Mouse (Mus musculus) neural tube, embryonic 14.5 days (tissue): Measurements from ENCODE around the gene Ffar4. TPM values are rescaled to one million over a fixed set of nuclear protein-coding genes. Genes with fewer than 3 reads are reported as not detected.

Experiments
- ATAC-seq: fragments of 200-750 bp; cut with Nextera tagmentation; 2 replicates; pipeline ENCODE4 v1.8.0; 2017; ENCODE audit warnings: low read depth, mild to moderate bottlenecking, moderate TSS enrichment, moderate library complexity
- H3K27ac ChIP-seq: fragments of 300-500 bp; sonication (generic); 2 replicates; pipeline ENCODE4 v1.5.1; 2014; ENCODE audit warnings: low read depth, mild to moderate bottlenecking, control low read depth, low read length, moderate library complexity, mixed read lengths
- H3K27me3 ChIP-seq: fragments of 300-500 bp; sonication (generic); 2 replicates; pipeline ENCODE4 v1.6.1; 2014; ENCODE audit warnings: low read length; ENCODE audit not compliant: control insufficient read depth, insufficient read depth
- H3K36me3 ChIP-seq: fragments of 300-500 bp; sonication (generic); 2 replicates; pipeline ENCODE4 v1.6.1; 2014; ENCODE audit warnings: low read length, mixed read lengths; ENCODE audit not compliant: control insufficient read depth, insufficient read depth
- H3K4me1 ChIP-seq: fragments of 300-500 bp; sonication (generic); 2 replicates; pipeline ENCODE4 v1.6.1; 2014; ENCODE audit warnings: low read length; ENCODE audit not compliant: control insufficient read depth, insufficient read depth
- H3K4me2 ChIP-seq: fragments of 300-500 bp; sonication (generic); 2 replicates; pipeline ENCODE4 v1.6.1; 2014; ENCODE audit warnings: mild to moderate bottlenecking, low read depth, low read length, control low read depth
- H3K4me3 ChIP-seq: fragments of 300-500 bp; sonication (generic); 2 replicates; pipeline ENCODE4 v1.5.1; 2014; ENCODE audit warnings: low read depth, low read length, control low read depth, mixed read lengths
- H3K9ac ChIP-seq: fragments of 300-500 bp; sonication (generic); replicated peaks from 2 replicates; pipeline ENCODE4 v1.6.1; 2014; ENCODE audit warnings: low read depth, mild to moderate bottlenecking, control low read depth, low read length, mixed read lengths
- H3K9me3 ChIP-seq: fragments of 300-500 bp; sonication (generic); 2 replicates; pipeline ENCODE4 v1.6.1; 2016; ENCODE audit warnings: low read length; ENCODE audit not compliant: control insufficient read depth
- WGBS: fragments of 180-500 bp; shearing (Covaris S2); extraction: QIAGEN DNeasy Blood & Tissue Kit; methylation state at CpG from one replicate; pipeline ENCODE4 v1.1.7; 2014; 5-methylcytosine and 5-hydroxymethylcytosine counted together
- polyA plus RNA-seq: library from polyadenylated mRNA; unstranded; fragments of >200 nt; fragmentation: Nextera tagmentation; extraction: Ambion mirVana; gene quantifications from 2 replicates; pipeline ENCODE4 v1.2.1, GENCODE M21; 2014

The Ffar4 gene
- polyA plus RNA-seq, 1 experiment from 2014 or later: 0.43 TPM

DNA sequence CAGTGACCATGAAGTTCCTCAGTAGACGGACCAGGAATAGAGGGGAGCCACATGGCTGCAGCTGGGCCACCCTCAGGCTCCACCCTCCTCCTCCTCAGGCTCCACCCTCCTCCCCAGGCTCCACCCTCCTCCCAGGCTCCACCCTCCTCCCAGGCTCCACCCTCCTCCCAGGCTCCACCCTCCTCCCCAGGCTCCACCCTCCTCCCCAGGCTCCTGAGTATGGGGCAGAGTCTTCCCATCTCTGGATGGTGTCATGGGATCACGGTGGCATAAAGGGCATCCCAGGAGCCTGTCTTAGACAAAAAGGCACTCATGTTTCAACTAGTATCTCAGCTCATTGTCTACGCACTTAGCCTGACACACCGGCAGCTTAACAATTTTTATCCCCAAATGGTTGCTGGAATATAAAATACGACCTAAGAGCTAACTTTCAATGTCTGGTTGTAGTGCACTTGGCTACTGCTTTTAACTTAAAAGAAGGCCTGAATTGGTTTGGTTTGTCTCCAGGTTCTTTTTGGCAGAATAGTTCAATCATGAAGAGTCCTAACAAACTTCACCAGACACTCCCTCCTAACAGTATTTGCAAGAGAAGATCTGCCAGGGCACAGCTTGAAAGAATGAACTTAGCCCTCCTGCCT lies 23.4 kb downstream of the Ffar4 start:
- Histone ChIP-seq H3K4me2 (no peak overlapping the region), H3K9ac (no peak overlapping the region), H3K36me3 (no peaks in the 10 kb centered on the region), H3K4me1 (no peaks in the 10 kb centered on the region), H3K27ac (no peak overlapping the region), H3K9me3 (no peaks in the 10 kb centered on the region), H3K4me3 (no peak overlapping the region), H3K27me3 (peaks cover 6% of the 10 kb centered on the region; the same call in 1 of the 2 replicates)
- WGBS: 87% methylated on average over 5 of the region's 5 CpGs
- ATAC-seq: no peak

DNA sequence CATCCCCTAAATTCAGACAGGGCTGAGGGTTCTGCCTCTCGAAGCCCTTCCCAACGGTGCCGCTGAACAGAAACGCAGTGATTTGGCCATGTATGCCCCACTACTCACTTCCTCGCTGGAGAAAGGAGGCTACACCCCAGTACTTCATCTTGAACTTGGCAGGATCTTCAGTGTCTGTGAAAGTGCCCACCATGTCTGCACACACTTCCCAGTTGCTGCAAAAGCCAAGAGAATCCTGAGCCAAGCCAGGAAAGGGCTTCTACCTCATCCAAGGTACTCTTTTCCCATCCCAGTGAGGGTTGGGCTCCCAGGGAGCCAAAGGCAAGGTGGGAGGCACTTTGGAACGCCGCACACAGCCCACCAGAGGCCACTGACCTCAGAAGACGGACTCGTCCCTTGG lies 27.1 kb downstream of the Ffar4 start:
- H3K9ac ChIP-seq: no peak overlapping the region
- peak overlapping the region; percentile 81 for H3K4me2 ChIP-seq
- peaks cover 6% of the 10 kb centered on the region; the same call in 1 of the 2 replicates for H3K27me3 ChIP-seq
- no peaks in the 10 kb centered on the region for H3K36me3 ChIP-seq
- ATAC-seq: no peak
- H3K9me3 ChIP-seq: no peaks in the 10 kb centered on the region
- H3K27ac ChIP-seq: no peak overlapping the region
- H3K4me1 ChIP-seq: no peaks in the 10 kb centered on the region
- 34% methylated on average over 9 of the region's 9 CpGs for WGBS
- H3K4me3 ChIP-seq: peak overlapping the region; percentile 51

DNA sequence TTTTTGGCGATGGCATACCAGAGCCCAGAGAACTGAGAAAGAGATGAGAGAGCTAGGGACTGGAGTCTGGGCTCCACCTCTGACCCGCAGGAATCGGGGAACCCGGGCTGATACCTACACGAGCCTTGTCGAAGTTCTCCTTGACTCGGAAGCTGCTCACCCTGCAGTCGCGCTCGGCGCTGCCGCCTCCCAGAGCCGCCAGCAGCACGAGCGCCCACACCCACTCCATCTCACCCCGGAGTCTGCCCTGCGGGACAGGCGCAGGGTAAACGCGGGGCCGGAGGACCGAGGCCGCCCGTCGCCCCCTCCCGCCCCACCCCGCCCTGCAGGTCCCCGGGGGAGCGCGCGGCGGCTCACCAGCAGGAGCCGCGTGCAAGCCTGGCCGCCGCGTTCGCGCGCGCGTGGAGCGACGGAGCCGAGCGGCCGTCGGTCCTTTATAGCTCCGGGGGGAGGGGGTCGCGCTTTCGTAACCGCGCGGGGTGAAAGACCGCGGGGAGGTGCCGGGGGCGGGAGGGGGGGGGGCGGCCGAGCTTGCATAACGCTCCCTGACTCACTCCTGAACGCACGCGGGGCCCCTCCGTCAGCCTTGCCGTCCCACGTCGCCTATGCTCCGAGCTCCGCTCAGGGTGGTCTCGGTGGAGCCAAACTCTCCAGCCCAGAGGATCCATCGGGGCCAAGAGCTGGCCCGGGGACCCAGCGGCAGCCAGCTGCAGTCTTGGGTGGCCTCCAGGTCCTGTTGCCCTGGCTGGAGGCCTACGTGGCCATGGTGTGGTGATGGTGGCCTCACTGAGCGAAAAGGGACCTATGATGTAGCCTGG lies 27.7 kb downstream of the Ffar4 start:
- Histone ChIP-seq H3K36me3 (no peaks in the 10 kb centered on the region), H3K4me1 (no peaks in the 10 kb centered on the region), H3K9me3 (no peaks in the 10 kb centered on the region), H3K27ac (no peak overlapping the region), H3K4me3 (peak overlapping the region; percentile 51), H3K27me3 (peaks cover 6% of the 10 kb centered on the region; the same call in 1 of the 2 replicates), H3K4me2 (peak overlapping the region; percentile 81), H3K9ac (peak overlapping the region; percentile 52)
- ATAC-seq: peak; percentile 85
- 1% methylated on average over 52 of the region's 77 CpGs for WGBS

DNA sequence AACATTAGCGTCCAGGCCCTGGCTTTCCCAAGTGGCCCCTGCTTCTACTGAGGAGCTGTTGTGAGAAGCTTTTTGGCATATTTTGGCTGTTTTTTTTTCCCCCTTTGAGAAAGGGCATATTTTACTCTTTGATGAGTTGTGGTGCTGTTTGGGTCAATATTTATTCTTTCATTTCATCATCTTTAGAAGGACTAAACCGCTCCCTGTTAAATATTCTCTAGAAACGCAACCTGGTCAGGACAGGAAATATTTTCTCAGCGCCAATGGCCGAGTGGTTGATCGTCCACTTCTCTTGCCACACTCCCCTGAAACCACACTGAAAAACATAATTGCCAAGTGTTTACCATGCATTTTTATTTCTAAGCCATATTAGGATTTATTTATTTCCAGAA lies 28.3 kb downstream of the Ffar4 start, which contains the start of gene Rbp4:
Rbp4 (minus strand) TSS at position 63 of the 392 bp plus-strand sequence.
- peaks cover 6% of the 10 kb centered on the region; the same call in 1 of the 2 replicates for H3K27me3 ChIP-seq
- H3K27ac ChIP-seq: no peak within 1 kb of the TSS
- H3K4me1 ChIP-seq: no peaks in the 10 kb centered on the region
- no peaks in the 10 kb centered on the region for H3K9me3 ChIP-seq
- H3K9ac ChIP-seq: peak within 1 kb of the TSS; percentile 52
- H3K4me3 ChIP-seq: peak within 1 kb of the TSS; percentile 51
- H3K4me2 ChIP-seq: peak within 1 kb of the TSS; percentile 81
- WGBS: 72% methylated on average over 6 of the region's 6 CpGs
- no peaks in the 10 kb centered on the region for H3K36me3 ChIP-seq
- no peak for ATAC-seq

DNA sequence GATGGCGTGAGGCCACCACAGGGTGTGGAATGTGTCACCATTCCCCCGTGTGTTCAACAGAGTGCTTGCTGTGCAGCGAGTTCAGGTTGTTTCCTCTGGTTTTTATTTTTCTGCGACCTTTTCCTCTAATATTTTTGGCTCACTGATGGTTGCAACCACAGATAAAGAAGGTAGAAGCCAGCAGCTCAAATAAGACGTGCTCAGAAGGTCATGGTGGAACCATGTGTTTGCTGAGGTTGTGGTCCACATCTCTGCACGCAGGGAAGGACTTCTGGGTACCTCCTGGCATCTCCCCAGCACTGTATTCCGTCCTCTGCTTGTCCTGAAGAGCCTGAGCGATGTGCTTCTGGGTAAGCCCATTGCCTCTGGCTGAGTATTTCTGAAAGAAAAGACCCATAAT lies 29.8 kb downstream of the Ffar4 start:
- no peak for ATAC-seq
- Histone ChIP-seq H3K4me1 (no peaks in the 10 kb centered on the region), H3K36me3 (no peaks in the 10 kb centered on the region), H3K27me3 (peaks cover 6% of the 10 kb centered on the region; the same call in 1 of the 2 replicates), H3K27ac (no peak overlapping the region), H3K4me3 (no peak overlapping the region), H3K9ac (no peak overlapping the region), H3K4me2 (no peak overlapping the region), H3K9me3 (no peaks in the 10 kb centered on the region)
- WGBS: 78% methylated on average over 8 of the region's 8 CpGs

DNA sequence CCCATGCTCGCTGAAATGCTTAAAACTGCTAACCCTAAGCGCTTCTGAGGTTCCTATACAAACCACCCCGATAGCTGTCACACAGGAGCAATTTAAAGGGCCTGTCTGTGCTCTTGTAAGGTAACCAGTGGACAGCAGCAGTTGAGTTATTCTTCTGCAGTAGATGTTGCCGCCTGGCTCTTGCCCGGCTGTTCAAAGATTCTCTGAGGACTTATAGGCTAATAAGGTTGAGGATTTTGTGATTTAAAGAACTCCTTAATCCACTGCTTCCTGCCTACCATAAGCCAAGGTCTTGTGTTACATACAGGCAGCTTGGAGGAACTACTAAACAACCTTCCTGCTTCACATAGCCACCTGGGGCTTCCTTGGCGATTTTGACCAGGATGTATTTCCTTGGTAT lies 35.6 kb downstream of the Ffar4 start, which contains the start of gene Pde6c:
Pde6c (plus strand) TSS at position 301 of the 400 bp plus-strand sequence.
- Histone ChIP-seq H3K36me3 (no peaks in the 10 kb centered on the region), H3K4me1 (no peaks in the 10 kb centered on the region), H3K27me3 (no peaks in the 10 kb centered on the region), H3K27ac (no peak within 1 kb of the TSS), H3K4me2 (no peak within 1 kb of the TSS), H3K4me3 (no peak within 1 kb of the TSS), H3K9me3 (no peaks in the 10 kb centered on the region), H3K9ac (no peak within 1 kb of the TSS)
- WGBS: 85% methylated on average over 6 of the region's 6 CpGs
- no peak for ATAC-seq

DNA sequence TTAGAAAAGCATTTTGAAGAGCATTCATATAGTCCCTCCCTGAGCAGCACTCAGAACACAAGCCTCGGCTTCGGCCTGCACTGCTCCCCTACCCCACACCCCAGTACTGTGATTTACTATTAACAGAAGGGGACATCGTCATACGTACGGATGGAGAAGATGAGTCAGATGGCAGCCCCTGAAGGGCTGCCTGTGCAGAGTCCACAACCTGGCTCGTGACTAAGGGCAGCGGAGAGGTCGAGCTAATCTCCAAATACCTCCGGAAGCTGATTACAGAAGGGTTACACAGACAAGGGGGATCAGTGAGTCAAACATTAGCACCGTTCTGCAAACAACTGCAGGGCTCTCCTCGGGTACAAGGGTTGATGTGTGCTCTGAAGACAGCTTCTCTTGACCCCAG lies 37.1 kb downstream of the Ffar4 start:
- Histone ChIP-seq H3K27me3 (no peaks in the 10 kb centered on the region), H3K4me2 (no peak overlapping the region), H3K27ac (no peak overlapping the region), H3K9ac (no peak overlapping the region), H3K36me3 (no peaks in the 10 kb centered on the region), H3K9me3 (no peaks in the 10 kb centered on the region), H3K4me3 (no peak overlapping the region), H3K4me1 (no peaks in the 10 kb centered on the region)
- ATAC-seq: no peak
- WGBS: 84% methylated on average over 11 of the region's 11 CpGs

DNA sequence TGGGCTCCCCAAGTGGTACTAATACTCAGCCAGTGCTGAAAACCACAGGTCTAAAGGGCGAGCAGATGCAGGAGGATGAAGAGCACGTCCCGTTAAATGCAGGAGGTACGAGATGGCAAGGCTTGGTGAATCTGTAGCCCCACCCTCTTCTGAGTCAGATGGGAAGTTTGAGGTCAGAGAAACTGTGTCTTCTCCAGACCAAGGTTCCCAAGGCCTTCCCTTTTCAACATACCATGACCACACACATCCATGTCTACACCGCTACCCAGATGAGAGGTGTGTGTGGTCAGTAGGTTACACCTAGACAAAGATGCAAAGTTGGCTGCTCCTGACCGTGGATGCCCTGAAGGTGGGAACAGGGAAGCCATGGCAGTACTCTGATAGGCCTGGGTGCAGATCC lies 37.9 kb downstream of the Ffar4 start:
- no peak overlapping the region for H3K4me2 ChIP-seq
- H3K9me3 ChIP-seq: no peaks in the 10 kb centered on the region
- H3K9ac ChIP-seq: no peak overlapping the region
- no peak for ATAC-seq
- no peak overlapping the region for H3K4me3 ChIP-seq
- no peaks in the 10 kb centered on the region for H3K4me1 ChIP-seq
- no peaks in the 10 kb centered on the region for H3K27me3 ChIP-seq
- WGBS: 93% methylated on average over 6 of the region's 6 CpGs
- no peaks in the 10 kb centered on the region for H3K36me3 ChIP-seq
- H3K27ac ChIP-seq: no peak overlapping the region
